Mouse (Mus musculus) induced T-regulatory cell, adult 2 months (primary cell): ENCODE measurements around the gene Grk6.
"Not testable (repeated sequence)": the region's sequence is repeated elsewhere in the genome, so short reads cannot be mapped to it uniquely, and the experiment has no call there.

Source experiments
- DNase-seq: peaks from one replicate; pipeline ENCODE4 v3.0.0-alpha.2; 2012; ENCODE audit warnings: low read depth

The Grk6 gene

DNA sequence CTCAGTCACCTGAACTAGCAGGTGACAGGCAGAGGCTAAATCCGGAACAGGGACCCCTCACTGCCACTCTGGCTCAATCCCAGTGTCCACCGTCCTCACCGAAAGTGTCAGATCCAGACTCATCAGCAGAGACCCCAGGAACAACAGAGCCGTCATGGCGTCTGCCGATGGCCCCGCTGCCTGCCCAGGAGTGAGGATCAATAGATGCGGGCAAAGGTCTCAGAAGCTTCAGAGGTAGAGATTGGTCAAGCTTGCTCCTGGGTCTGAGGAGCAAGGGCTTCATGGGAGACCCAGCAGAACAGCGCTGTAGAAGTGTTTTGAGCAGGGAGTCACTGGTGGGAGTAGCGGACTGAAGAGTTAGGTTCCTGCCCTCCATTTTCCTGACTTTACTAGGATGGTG lies 18.3 kb upstream of the Grk6 start, which contains the start of gene F12:
Gene F12 (minus strand): TSS at position 181 of the 400 bp plus-strand sequence.
- DNase-seq: no peak

DNA sequence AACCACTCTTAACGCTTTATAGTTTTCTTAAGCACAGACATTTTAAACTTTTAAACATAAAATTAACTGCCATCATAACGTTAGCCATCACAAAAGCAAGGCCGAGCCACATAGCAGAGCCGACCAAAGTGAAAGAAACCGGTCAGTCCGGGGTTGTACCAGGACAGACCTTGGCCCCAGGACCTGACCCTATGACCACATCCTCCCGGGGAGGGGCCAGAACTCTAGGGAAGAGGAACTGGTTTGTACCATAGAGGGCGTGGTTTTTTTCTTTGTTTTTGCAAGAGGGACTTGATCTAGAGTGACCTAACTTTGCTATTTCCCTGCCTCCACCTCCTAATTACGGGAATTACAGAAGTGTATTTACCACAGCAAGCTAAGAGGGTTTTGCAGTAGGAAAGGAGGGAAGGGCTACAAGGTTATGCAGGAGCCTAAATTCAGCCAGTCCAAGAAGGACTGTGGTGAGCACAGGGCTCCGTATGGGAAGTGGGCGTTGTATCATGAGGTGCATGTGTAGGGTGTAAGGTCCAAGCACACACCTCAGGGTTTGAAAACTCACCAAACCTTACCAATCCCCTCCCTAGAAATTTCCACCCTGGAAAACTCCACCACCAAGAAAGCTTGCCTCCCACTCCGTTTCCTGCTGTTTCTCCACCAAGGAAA lies 15.5 kb upstream of the Grk6 start:
- DNase-seq: peak; percentile 38

- DNase-seq: no peak
These were observed 14.3 kb upstream of the Grk6 start for GRCm38 (mm10) chr13:55430566-55430965.

DNA sequence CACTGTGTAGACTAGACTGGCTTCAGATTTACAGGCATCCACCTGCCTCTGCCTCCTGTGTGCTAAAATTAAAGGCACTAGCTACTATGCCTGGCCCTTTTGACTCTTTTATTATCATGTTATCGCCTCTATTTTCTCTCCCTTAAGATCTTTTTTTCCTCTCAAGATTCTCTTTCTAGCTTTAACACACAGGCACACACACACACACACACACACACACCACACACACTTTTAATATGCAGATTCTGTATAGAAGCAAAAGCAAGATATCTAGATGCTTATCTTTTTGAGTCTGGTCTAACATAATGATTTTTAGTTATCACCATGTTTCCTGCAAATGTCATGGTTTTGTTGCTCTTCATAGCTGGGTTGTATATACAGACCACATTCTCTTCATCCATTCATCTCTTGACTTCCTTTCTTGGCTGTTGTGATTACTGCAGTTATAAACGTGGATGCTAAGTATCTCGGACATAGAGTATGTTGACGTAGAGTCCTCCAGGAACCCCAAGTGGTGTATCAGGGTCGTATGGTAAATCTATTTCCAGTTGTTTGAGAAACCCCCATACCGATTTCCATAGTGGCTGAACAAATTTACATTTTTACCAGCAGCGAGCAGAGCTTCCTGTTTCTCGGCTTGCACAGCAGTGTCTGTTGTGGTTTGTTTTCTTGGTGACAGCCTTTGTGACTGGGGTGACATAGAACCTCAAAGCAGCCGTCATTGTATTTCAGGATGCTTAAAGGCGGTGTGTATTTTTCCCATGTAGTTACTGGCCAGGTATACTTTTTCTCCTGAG lies 12.8 kb upstream of the Grk6 start:
- peak; percentile 92 for DNase-seq

- not testable (repeated sequence) for DNase-seq
These were observed 7.7 kb upstream of the Grk6 start for GRCm38 (mm10) chr13:55437111-55437629.

GRCm38 (mm10) chr13:55443799-55444285 lies 1.0 kb upstream of the Grk6 start:
- DNase-seq: peak; percentile 91

GRCm38 (mm10) chr13:55444286-55444936 lies 461 bp upstream of the Grk6 start:
- DNase-seq: peak; percentile 95

- DNase-seq: peak; percentile 69
These were observed 654 bp downstream of the Grk6 start for GRCm38 (mm10) chr13:55445361-55446091.

GRCm38 (mm10) chr13:55446483-55447105 lies 1.7 kb downstream of the Grk6 start:
- peak; percentile 56 for DNase-seq

- DNase-seq: peak; percentile 75
These were observed 2.7 kb downstream of the Grk6 start for GRCm38 (mm10) chr13:55447543-55447943.

DNA sequence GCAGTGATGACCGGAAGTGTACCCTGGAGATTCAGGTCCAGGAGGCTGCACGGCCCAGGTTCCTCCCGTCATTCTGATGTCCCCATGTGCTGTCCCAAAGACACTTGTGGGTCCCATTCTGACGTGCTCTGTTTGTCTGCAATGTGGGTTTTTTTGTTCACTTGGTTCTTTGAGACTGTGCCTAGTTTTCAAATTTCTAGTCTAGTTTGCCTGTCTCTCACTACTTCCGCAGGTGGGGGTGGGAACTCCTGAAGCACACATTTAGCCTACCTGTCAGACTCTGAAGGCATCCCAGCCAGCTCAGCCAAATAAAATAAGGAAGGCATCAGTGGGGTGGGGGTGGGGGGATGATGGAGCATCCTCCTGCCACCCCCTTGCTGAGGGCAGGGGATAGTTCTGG lies 3.3 kb downstream of the Grk6 start:
- peak; percentile 61 for DNase-seq

DNA sequence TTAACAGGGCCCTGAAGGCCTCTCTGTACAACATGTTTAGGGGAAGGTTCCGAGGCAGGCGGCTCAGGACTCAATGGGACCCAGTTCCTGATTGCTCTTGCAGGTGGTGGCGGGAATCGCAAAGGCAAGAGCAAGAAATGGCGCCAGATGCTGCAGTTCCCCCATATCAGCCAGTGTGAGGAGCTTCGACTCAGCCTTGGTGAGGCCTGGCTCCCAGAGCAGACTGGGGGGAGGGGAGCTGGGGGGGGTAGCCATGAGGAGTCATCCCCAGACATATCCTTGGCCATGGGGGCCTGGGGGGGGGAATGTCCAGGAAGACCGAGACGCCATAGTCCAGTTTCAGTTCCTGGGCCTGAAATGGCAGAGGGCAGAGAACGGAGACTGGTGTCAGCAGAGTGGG lies 4.3 kb downstream of the Grk6 start:
- peak; percentile 50 for DNase-seq

GRCm38 (mm10) chr13:55449679-55450441 lies 5.0 kb downstream of the Grk6 start:
- DNase-seq: peak; percentile 80

- no peak for DNase-seq
These were observed 5.7 kb downstream of the Grk6 start for GRCm38 (mm10) chr13:55450511-55450980.

DNA sequence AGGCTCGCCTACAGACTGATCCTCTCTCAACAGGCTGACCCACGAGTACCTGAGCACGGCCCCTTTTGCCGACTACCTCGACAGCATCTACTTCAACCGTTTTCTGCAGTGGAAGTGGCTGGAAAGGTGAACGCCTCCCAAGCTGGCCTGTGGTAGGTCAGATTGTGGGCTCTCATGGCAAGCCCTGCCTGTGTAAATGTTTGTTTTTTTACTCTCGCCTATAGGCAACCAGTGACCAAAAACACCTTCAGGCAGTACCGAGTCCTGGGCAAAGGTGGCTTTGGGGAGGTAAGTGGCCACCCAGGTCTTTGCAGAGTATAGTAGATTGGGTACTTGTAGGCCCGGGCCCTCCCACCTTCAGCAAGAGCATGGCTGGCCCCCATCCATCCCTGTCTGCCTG lies 6.4 kb downstream of the Grk6 start:
- no peak for DNase-seq

DNA sequence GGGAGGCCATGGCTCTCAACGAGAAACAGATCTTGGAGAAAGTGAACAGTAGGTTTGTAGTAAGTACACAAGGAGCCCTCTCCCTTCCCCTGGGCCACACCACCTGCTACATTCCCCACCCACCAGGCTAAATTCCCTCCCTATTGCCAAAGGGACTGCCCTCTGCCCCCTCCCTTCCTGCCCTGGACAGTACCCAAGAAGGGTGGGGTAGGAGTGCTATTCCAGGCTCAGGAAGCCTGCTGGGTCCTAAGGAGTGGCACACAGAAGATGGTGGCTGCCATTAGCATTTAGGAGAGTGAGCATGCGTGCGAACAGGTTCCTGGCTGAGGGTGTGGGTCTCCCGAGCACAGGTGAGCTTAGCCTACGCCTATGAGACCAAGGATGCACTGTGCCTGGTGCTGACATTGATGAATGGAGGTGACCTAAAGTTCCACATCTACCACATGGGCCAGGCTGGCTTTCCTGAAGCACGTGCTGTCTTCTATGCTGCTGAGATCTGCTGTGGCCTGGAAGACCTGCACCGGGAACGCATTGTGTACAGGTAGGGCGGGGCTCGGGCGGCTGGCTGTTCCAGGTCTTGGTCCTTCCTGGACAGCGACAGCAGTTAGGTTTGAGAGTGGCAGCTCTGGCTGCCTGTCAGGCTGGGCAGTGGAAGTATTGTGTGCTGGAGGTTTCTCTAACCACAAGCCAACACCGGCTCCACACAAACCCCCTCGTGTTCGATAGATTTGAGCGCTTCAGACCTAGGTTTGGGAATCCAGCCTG lies 7.1 kb downstream of the Grk6 start:
- no peak for DNase-seq

- peak; percentile 59 for DNase-seq
These were observed 18.1 kb downstream of the Grk6 start for GRCm38 (mm10) chr13:55462965-55463364.

DNA sequence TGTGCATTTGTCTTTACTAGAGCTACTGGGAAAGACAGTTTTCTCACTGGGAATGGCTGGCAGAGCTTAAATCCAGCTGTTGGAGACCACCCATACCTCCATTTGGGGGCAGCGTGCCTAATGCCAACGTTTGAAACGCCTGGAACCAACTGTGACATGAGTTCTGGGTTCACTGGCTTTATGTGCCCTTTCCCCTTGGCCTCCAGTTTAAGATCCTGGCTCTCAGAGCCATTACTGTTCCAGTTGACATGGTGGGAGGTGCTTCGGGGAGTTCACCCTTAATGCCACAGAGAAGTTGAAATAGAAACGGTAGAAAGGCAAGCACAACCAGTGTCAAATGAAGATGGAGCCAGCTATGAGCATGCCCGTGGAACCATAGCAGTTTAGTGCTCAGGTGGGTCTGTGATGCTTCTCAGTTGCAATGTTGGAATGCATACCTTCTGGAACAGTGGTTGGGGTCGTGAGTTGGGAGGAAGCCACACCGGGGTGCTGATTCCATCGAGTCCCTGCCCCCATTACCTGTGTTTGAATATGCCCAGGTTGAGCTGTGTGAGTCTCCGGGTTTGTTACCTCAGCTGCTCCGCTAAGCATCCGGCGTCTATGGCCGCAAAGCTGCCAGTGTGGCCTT lies 18.6 kb downstream of the Grk6 start:
- DNase-seq: no peak
